Mouse (Mus musculus): ENCODE results near the gene Bphl. TPM values are rescaled to one million over a fixed set of nuclear protein-coding genes. Genes with fewer than 3 reads are reported as not detected.
A peak's percentile ranks its signal among the peaks of the same experiment; 100 is the strongest.

Gene Bphl
- 30.3 and 31.1 TPM in 2 replicates for polyA plus RNA-seq (2014; fragmentation: Nextera tagmentation; extraction: Ambion mirVana)

- Histone ChIP-seq H3K9me3 (ENCODE audit: control insufficient read depth, low read length) (no peaks in the 10 kb centered on the region), H3K4me2 (replicated peaks; ENCODE audit: low read depth, low read length) (peak within 1 kb of the TSS; percentile 52), H3K4me1 (replicated peaks; ENCODE audit: control insufficient read depth, insufficient read depth, low read length) (no peaks in the 10 kb centered on the region), H3K4me3 (ENCODE audit: low read depth, low read length) (peak within 1 kb of the TSS; percentile 64), H3K27me3 (ENCODE audit: control insufficient read depth, insufficient read depth, low read length) (no peaks in the 10 kb centered on the region), H3K9ac (ENCODE audit: low read depth, low read length) (peak within 1 kb of the TSS; percentile 88), H3K27ac (ENCODE audit: low read depth, low read length) (peak within 1 kb of the TSS; percentile 61), H3K36me3 (ENCODE audit: control insufficient read depth, insufficient read depth, low read length) (no peaks in the 10 kb centered on the region)
- peak; percentile 96 for ATAC-seq (ENCODE audit: low FRiP score)
- peak; percentile 96 for DNase-seq (ENCODE audit: low spot score)
- WGBS: under 1% methylated on average over 37 of the region's 37 CpGs
Observed at GRCm38 (mm10) chr13:34037172-34038055, at the start of gene Bphl. Bphl (plus strand) TSS chr13:34037597.

GRCm38 (mm10) chr13:33989625-33990024 is 47.8 kb upstream of the Bphl start:
- H3K4me2 ChIP-seq (replicated peaks; ENCODE audit: low read depth, low read length): no peak overlapping the region
- no peaks in the 10 kb centered on the region for H3K9me3 ChIP-seq (ENCODE audit: control insufficient read depth, low read length)
- no peaks in the 10 kb centered on the region for H3K27me3 ChIP-seq (ENCODE audit: control insufficient read depth, insufficient read depth, low read length)
- ATAC-seq (ENCODE audit: low FRiP score) (no peak), DNase-seq (ENCODE audit: low spot score) (no peak)
- no peaks in the 10 kb centered on the region for H3K4me1 ChIP-seq (replicated peaks; ENCODE audit: control insufficient read depth, insufficient read depth, low read length)
- H3K4me3 ChIP-seq (ENCODE audit: low read depth, low read length): no peak overlapping the region
- no peak overlapping the region for H3K9ac ChIP-seq (ENCODE audit: low read depth, low read length)
- no peaks in the 10 kb centered on the region for H3K36me3 ChIP-seq (ENCODE audit: control insufficient read depth, insufficient read depth, low read length)
- no peak overlapping the region for H3K27ac ChIP-seq (ENCODE audit: low read depth, low read length)
- 81% methylated on average over 5 of the region's 5 CpGs for WGBS

- Histone ChIP-seq H3K36me3 (ENCODE audit: control insufficient read depth, insufficient read depth, low read length) (no peaks in the 10 kb centered on the region), H3K4me2 (replicated peaks; ENCODE audit: low read depth, low read length) (no peak overlapping the region), H3K4me1 (replicated peaks; ENCODE audit: control insufficient read depth, insufficient read depth, low read length) (no peaks in the 10 kb centered on the region), H3K9me3 (ENCODE audit: control insufficient read depth, low read length) (no peaks in the 10 kb centered on the region), H3K27me3 (ENCODE audit: control insufficient read depth, insufficient read depth, low read length) (no peaks in the 10 kb centered on the region), H3K27ac (ENCODE audit: low read depth, low read length) (no peak overlapping the region), H3K9ac (ENCODE audit: low read depth, low read length) (no peak overlapping the region), H3K4me3 (ENCODE audit: low read depth, low read length) (no peak overlapping the region)
- 30% methylated on average over 1 of the region's 1 CpGs for WGBS
- ATAC-seq (ENCODE audit: low FRiP score): no peak
- peak; percentile 75 for DNase-seq (ENCODE audit: low spot score)
Observed at GRCm38 (mm10) chr13:33995197-33995596, 42.2 kb upstream of the Bphl start.

GRCm38 (mm10) chr13:34002058-34003006 is 35.1 kb upstream of the Bphl start, which contains the start of the genes Ripk1 and Serpinb6a:
Ripk1 (plus strand) TSS chr13:34002363.
Serpinb6a (minus strand) TSS chr13:34002794.
- ATAC-seq (ENCODE audit: low FRiP score): peak; percentile 95
- H3K4me2 ChIP-seq (replicated peaks; ENCODE audit: low read depth, low read length): peak within 1 kb of the TSS; percentile 72
- H3K4me3 ChIP-seq (ENCODE audit: low read depth, low read length): peak within 1 kb of the TSS; percentile 90
- H3K27ac ChIP-seq (ENCODE audit: low read depth, low read length): peak within 1 kb of the TSS; percentile 85
- peak within 1 kb of the TSS; percentile 92 for H3K9ac ChIP-seq (ENCODE audit: low read depth, low read length)
- under 1% methylated on average over 79 of the region's 92 CpGs for WGBS
- no peaks in the 10 kb centered on the region for H3K36me3 ChIP-seq (ENCODE audit: control insufficient read depth, insufficient read depth, low read length)
- H3K4me1 ChIP-seq (replicated peaks; ENCODE audit: control insufficient read depth, insufficient read depth, low read length): no peaks in the 10 kb centered on the region; the same call in 1 of the 2 replicates
- H3K27me3 ChIP-seq (ENCODE audit: control insufficient read depth, insufficient read depth, low read length): no peaks in the 10 kb centered on the region
- peak; percentile 92 for DNase-seq (ENCODE audit: low spot score)
- no peaks in the 10 kb centered on the region for H3K9me3 ChIP-seq (ENCODE audit: control insufficient read depth, low read length)

DNA sequence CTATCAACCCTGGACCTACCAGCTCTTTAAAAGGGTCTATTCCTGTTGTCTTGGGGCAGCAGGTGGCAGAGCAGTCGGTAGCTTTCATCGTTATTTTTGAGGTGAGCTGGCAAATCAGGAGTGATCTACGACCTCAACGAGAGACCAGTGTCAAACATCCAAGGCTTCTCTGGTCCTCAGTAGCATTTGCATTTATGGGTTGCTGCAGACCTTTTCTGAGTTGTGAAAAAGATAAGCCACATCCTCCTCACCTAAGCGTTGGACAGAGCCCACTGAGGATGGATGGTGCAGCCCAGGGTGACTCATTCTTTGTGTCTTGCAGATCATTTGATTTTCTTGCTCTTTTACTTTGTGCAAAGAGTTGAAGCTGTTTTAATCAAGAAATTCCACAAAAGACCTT is 34.3 kb upstream of the Bphl start:
- DNase-seq (ENCODE audit: low spot score): no peak
- Histone ChIP-seq H3K27ac (ENCODE audit: low read depth, low read length) (0 out of 2 replicates have a peak overlapping the region, but pooled peaks have one; percentile 11), H3K36me3 (ENCODE audit: control insufficient read depth, insufficient read depth, low read length) (no peaks in the 10 kb centered on the region), H3K4me2 (replicated peaks; ENCODE audit: low read depth, low read length) (peak overlapping the region; percentile 72), H3K9ac (ENCODE audit: low read depth, low read length) (no peak overlapping the region), H3K27me3 (ENCODE audit: control insufficient read depth, insufficient read depth, low read length) (no peaks in the 10 kb centered on the region), H3K4me3 (ENCODE audit: low read depth, low read length) (peak overlapping the region; percentile 90), H3K9me3 (ENCODE audit: control insufficient read depth, low read length) (no peaks in the 10 kb centered on the region), H3K4me1 (replicated peaks; ENCODE audit: control insufficient read depth, insufficient read depth, low read length) (no peaks in the 10 kb centered on the region; the same call in 1 of the 2 replicates)
- peak; percentile 15; the same call in 1 of the 2 replicates for ATAC-seq (ENCODE audit: low FRiP score)
- 12% methylated on average over 5 of the region's 5 CpGs for WGBS

DNA sequence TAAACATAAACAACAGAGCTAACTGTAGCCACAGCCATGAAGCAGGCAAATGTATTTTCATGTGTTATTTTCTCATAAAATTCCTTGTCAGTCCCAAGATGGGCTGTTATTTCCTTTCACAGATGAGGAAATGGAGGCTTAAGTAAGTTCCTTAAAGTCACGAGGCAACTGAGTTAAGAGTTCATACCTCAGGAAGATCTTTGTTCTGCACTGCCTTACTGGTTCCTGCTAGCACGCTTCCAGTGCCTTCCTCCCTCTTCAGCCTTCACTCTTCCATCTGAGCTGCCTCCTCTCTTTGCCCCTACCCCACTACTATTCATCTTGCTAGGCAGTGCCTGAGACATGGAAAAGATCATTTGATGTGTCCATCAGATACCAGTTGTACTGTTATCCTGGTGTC is 30.2 kb upstream of the Bphl start:
- H3K4me1 ChIP-seq (replicated peaks; ENCODE audit: control insufficient read depth, insufficient read depth, low read length): no peaks in the 10 kb centered on the region; the same call in 1 of the 2 replicates
- H3K9me3 ChIP-seq (ENCODE audit: control insufficient read depth, low read length): no peaks in the 10 kb centered on the region
- no peak overlapping the region for H3K9ac ChIP-seq (ENCODE audit: low read depth, low read length)
- H3K27me3 ChIP-seq (ENCODE audit: control insufficient read depth, insufficient read depth, low read length): no peaks in the 10 kb centered on the region
- WGBS: 70% methylated on average over 2 of the region's 2 CpGs
- no peak overlapping the region for H3K4me2 ChIP-seq (replicated peaks; ENCODE audit: low read depth, low read length)
- no peak for DNase-seq (ENCODE audit: low spot score)
- no peak overlapping the region for H3K27ac ChIP-seq (ENCODE audit: low read depth, low read length)
- H3K36me3 ChIP-seq (ENCODE audit: control insufficient read depth, insufficient read depth, low read length): no peaks in the 10 kb centered on the region
- ATAC-seq (ENCODE audit: low FRiP score): no peak
- no peak overlapping the region for H3K4me3 ChIP-seq (ENCODE audit: low read depth, low read length)

DNA sequence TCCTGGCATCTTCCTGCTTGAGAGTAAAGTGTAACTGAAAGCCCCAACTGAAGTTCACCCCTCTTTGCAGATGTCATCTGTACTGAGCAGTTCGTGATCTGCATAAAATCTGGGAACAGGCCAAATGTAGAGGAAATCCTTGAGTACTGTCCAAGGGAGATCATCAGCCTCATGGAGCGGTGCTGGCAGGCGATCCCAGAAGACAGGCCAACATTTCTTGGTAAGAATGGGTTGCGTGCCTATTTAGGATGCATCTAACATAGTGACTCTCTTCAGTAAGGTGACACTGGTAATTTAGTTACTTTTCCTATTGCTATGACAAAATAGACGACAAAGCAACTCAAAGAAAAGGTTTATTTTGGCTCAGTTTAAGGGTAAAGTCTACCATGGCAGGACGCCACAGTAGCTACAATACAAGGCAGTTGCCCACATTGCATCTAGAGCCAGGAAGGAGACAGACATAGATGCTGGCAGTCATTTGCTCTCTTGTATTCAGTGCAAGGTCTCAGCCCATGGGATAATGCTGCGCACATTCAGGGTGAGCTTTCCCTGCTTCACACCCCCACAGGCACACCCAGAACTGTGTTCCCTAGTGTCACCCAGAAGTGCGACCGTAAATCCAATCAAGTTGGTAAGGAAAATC is 20.3 kb upstream of the Bphl start:
- Histone ChIP-seq H3K27me3 (ENCODE audit: control insufficient read depth, insufficient read depth, low read length) (no peaks in the 10 kb centered on the region), H3K27ac (ENCODE audit: low read depth, low read length) (no peak overlapping the region), H3K4me1 (replicated peaks; ENCODE audit: control insufficient read depth, insufficient read depth, low read length) (no peaks in the 10 kb centered on the region), H3K4me2 (replicated peaks; ENCODE audit: low read depth, low read length) (no peak overlapping the region), H3K9ac (ENCODE audit: low read depth, low read length) (no peak overlapping the region), H3K36me3 (ENCODE audit: control insufficient read depth, insufficient read depth, low read length) (no peaks in the 10 kb centered on the region), H3K4me3 (ENCODE audit: low read depth, low read length) (no peak overlapping the region), H3K9me3 (ENCODE audit: control insufficient read depth, low read length) (no peaks in the 10 kb centered on the region)
- no peak for DNase-seq (ENCODE audit: low spot score)
- 96% methylated on average over 9 of the region's 9 CpGs for WGBS
- no peak for ATAC-seq (ENCODE audit: low FRiP score)

GRCm38 (mm10) chr13:34018521-34018920 is 18.9 kb upstream of the Bphl start:
- DNase-seq (ENCODE audit: low spot score): no peak
- Histone ChIP-seq H3K36me3 (ENCODE audit: control insufficient read depth, insufficient read depth, low read length) (no peaks in the 10 kb centered on the region), H3K4me1 (replicated peaks; ENCODE audit: control insufficient read depth, insufficient read depth, low read length) (no peaks in the 10 kb centered on the region), H3K9ac (ENCODE audit: low read depth, low read length) (no peak overlapping the region), H3K9me3 (ENCODE audit: control insufficient read depth, low read length) (no peaks in the 10 kb centered on the region), H3K27me3 (ENCODE audit: control insufficient read depth, insufficient read depth, low read length) (no peaks in the 10 kb centered on the region), H3K4me3 (ENCODE audit: low read depth, low read length) (no peak overlapping the region), H3K4me2 (replicated peaks; ENCODE audit: low read depth, low read length) (no peak overlapping the region), H3K27ac (ENCODE audit: low read depth, low read length) (no peak overlapping the region)
- 85% methylated on average over 1 of the region's 1 CpGs for WGBS
- ATAC-seq (ENCODE audit: low FRiP score): no peak

All from hindbrain, embryonic 11.5 days (tissue).